Mouse (Mus musculus) gastrocnemius, postnatal 25 days (tissue): ENCODE measurements at regions not wholly inside any gene's neighbourhood (a gene's known extent, or its start where the extent isn't known, plus 50 kb on each side); places are given as distances from the start of the nearest gene placed in this dataset.

ENCODE experiments used
- DNase-seq: peaks from one replicate; pipeline ENCODE4 v3.0.0; 2022

- DNase-seq = no peak
Measured at GRCm38 (mm10) chr16:18683556-18683955, 53.8 kb upstream of the Sept5 start.

GRCm38 (mm10) chr16:18686044-18686761 lies 56.4 kb upstream of the Sept5 start:
- DNase-seq = no peak

DNA sequence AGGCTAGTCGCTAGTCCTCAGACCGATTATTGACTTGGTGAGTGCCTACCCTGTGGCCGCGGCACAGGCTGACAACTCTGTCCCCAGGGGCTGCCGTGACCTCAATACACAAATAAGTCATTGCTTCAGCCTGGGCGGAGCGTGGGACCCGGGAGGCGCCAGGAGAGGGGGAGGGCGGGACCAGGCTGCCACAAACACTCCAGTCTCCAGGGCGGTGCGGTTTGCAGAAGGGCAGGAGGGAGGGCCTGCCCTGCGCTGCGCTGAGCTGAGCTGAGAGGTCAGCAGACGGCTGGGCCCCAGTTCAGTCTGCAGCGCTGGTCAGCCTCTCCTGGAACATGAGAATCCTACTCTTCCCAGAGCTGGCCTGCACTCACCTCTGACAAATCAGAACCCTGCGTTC lies 57.2 kb upstream of the Sept5 start:
- peak; percentile 96 for DNase-seq

GRCm38 (mm10) chr16:18687367-18687766 lies 57.6 kb upstream of the Sept5 start:
- peak; percentile 63 for DNase-seq

DNA sequence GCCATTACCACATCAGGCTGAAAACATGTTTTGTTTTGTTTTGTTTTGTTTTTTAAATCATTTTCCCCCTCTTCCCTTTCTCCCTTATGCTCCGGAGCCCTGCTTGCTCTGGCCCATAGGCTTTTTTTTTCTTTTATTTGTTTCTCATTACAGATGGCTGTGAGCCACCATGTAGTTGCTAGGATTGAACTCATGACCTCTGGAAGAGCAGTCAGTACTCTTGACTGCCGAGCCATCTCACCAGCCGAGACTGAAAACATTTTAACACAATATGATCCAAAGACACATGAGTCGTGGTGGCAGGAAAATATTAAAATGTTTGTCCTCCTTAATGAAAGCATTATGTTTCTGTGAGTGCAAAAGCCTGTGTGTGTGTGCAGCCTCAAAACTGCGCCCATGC lies 65.8 kb upstream of the Sept5 start:
- no peak for DNase-seq

DNA sequence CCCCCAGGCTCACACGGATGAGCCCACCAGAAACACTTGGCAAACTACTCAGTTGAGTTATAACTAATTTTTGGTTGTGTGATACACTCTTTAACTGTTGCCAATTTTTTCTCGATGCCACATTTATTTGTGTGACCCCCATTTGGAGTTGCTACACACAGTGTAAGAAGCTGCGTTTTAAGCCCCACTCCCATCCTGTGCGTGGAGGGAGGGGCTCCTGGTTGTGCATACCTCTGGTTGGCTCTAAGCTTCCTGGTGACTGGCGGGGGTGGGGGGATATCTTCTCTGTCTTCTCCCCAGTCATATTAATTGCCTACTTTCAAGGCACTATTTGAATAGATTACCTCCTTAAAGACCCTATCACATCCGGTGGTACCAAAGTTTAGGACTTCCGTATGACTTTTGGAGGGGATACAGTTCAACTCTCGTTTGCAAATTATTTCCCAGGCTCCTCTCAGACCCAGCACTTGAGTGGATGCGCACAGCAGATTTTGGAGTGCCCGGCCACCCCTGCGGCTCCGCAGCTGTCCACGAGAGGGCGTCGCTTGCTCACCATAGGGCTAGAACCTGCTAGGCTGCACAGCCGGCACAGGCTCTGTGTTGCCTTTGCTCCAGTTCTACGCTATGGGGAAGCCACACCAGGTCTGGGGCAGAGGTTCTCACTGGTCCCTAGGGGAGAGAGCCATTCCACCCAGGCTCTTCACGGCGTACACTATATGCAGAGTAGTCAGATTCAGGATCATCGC lies 66.5 kb upstream of the Sept5 start:
- DNase-seq = peak; percentile 72

DNA sequence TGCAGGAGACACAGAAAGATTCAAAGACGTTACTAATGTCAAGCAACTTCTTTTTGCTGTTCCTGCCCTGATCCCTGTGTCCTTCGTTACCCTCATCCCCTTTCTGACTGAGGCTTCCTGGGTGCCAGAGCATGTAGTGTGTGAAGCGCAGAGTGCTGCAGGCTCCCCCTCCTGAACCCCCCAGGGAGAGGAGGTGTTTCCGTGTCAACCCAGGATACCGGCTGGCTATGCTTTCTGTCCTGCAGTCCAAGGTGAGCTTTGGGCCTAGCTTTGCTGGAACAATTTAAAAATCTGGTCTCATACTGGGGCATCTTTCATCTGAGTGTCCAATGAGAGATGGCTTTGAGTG lies 67.0 kb upstream of the Sept5 start:
- no peak for DNase-seq

GRCm38 (mm10) chr16:18704126-18704525 lies 72.5 kb upstream of the Cldn5 start:
- DNase-seq = no peak

- peak; percentile 32 for DNase-seq
Measured at GRCm38 (mm10) chr16:18705028-18705648, 71.5 kb upstream of the Cldn5 start.

GRCm38 (mm10) chr16:18711637-18712125 lies 65.0 kb upstream of the Cldn5 start:
- DNase-seq = no peak

- no peak for DNase-seq
Measured at GRCm38 (mm10) chr16:18713017-18713416, 63.6 kb upstream of the Cldn5 start.

- no peak for DNase-seq
Measured at GRCm38 (mm10) chr16:18715381-18715780, 61.3 kb upstream of the Cldn5 start.

DNA sequence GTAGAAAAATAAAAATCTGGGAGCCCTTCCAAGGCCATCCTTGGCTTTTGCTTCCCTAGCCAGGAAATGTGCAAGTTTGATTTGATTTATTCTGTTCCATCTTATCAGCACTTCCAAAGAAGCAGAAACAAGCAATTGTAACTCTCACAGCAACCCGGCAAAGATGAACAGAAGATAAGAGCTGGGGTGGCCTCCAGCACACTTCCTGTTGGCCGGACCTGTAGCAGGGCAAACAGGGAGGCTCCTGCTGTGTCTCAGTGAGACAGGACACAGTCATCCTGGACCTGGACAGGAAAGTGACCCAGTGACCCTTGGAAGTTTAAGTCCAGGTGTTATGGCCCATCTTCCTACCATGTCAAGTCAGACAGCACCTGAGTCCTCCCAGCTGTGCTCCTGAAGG lies 58.6 kb upstream of the Cldn5 start:
- no peak for DNase-seq

DNA sequence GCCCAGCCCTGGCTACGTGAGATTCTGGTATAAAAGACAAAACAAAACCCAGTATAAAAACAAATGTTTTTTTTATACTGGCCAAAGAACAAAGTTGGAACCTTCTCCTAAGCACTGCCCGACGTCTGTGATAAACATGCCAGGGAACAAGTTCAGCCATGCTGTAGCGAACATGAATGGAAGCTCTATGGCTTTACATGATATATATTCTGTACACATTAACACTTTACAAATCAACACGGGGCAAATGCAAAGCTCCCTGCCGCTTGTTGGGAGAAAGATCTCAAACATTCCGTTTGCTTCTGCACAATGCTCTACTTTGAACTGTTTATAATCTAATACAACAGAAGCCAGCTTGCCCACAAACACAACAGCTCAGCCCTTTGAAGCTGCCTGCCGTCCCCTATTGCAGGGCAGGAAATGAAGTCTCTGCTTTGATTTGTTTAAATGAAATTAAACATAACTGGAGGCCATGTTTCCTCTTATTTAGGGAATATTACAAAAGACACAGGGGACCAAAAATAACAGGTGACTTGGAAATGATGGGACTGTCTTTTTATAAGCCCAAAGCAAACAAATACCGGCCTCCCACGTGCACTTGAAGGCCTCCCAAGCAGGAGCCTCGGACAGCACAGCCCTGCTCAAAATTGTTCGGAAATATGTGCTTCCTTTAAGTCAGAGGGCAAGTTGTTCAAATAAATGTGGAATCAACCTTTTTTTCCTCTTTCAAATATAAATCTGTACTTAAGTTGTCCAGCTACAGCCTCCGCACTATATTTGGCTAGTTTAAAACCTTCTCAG lies 56.0 kb upstream of the Cldn5 start:
- DNase-seq = no peak

GRCm38 (mm10) chr16:18723186-18723843 lies 53.3 kb upstream of the Cldn5 start:
- DNase-seq = no peak

- no peak for DNase-seq
Measured at GRCm38 (mm10) chr16:18723874-18724273, 52.8 kb upstream of the Cldn5 start.

DNA sequence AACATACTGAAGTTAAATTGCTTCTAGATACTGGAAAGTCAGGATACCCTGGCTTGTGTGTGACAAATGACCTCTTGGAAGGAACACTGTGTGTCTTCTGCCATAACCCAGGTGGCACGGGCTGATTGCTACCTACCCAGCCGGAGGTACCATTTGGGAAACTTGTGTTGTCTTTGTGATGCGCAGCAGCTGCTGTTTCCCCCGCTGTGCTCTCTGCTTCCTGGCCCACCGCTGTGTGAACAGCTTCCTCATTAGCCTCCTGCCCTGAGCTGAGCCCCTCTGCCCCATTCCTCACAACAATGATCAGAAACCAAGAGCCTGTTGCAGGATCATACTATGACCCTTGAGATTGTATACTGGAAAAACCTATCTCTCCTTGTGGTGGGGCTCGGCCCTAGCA lies 51.9 kb upstream of the Cldn5 start:
- DNase-seq = no peak
